Mouse (Mus musculus) forebrain, embryonic 11.5 days (tissue): Measurements from ENCODE around the gene Kdm4a. TPM values are rescaled to one million over a fixed set of nuclear protein-coding genes. Genes with fewer than 3 reads are reported as not detected.

Experiments used
- ATAC-seq: fragments of 200-750 bp; cut with Nextera tagmentation; replicated peaks from 2 replicates; pipeline ENCODE4 v1.8.0; 2017; ENCODE audit warnings: moderate TSS enrichment; ENCODE audit not compliant: low FRiP score
- DNase-seq: peaks from one replicate; pipeline ENCODE4 v3.0.0-alpha.2; 2017; ENCODE audit warnings: low spot score
- H3K27ac ChIP-seq: fragments of 300-500 bp; sonication (generic); 2 replicates; pipeline ENCODE4 v1.5.1; 2014; ENCODE audit warnings: low read depth, low read length
- H3K27me3 ChIP-seq: fragments of 300-500 bp; sonication (generic); 2 replicates; pipeline ENCODE4 v1.6.1; 2014; ENCODE audit warnings: mild to moderate bottlenecking, low read length, mixed read lengths; ENCODE audit not compliant: control insufficient read depth, insufficient read depth
- H3K36me3 ChIP-seq: fragments of 300-500 bp; sonication (generic); 2 replicates; pipeline ENCODE4 v1.6.1; 2014; ENCODE audit warnings: mild to moderate bottlenecking, low read length, moderate library complexity, mixed read lengths; ENCODE audit not compliant: control insufficient read depth, insufficient read depth
- H3K4me1 ChIP-seq: fragments of 300-500 bp; sonication (generic); replicated peaks from 2 replicates; pipeline ENCODE4 v1.6.1; 2014; ENCODE audit warnings: low read length, mixed read lengths; ENCODE audit not compliant: control insufficient read depth, insufficient read depth
- H3K4me2 ChIP-seq: fragments of 300-500 bp; sonication (generic); 2 replicates; pipeline ENCODE4 v1.6.1; 2014; ENCODE audit warnings: low read depth, mild to moderate bottlenecking, low read length, moderate library complexity, mixed read lengths; ENCODE audit not compliant: severe bottlenecking
- H3K4me3 ChIP-seq: fragments of 300-500 bp; sonication (generic); 2 replicates; pipeline ENCODE4 v1.5.1; 2014; ENCODE audit warnings: low read depth, low read length
- H3K9ac ChIP-seq: fragments of 300-500 bp; sonication (generic); 2 replicates; pipeline ENCODE4 v1.6.1; 2014; ENCODE audit warnings: low read length
- H3K9me3 ChIP-seq: fragments of 300-500 bp; sonication (generic); 2 replicates; pipeline ENCODE4 v1.6.1; 2016; ENCODE audit warnings: low read length, mixed read lengths; ENCODE audit not compliant: control insufficient read depth
- WGBS: fragments of 180-500 bp; shearing (Covaris S2); extraction: QIAGEN DNeasy Blood & Tissue Kit; methylation state at CpG from one replicate; pipeline ENCODE4 v1.1.7; 2014; 5-methylcytosine and 5-hydroxymethylcytosine counted together
- polyA plus RNA-seq: library from polyadenylated mRNA; unstranded; fragments of >200 nt; fragmentation: Nextera tagmentation; extraction: Ambion mirVana; gene quantifications from 2 replicates; pipeline ENCODE4 v1.2.1, GENCODE M21; 2014

Kdm4a gene
- polyA plus RNA-seq, 1 experiment from 2014 or later = 67.9 TPM

DNA sequence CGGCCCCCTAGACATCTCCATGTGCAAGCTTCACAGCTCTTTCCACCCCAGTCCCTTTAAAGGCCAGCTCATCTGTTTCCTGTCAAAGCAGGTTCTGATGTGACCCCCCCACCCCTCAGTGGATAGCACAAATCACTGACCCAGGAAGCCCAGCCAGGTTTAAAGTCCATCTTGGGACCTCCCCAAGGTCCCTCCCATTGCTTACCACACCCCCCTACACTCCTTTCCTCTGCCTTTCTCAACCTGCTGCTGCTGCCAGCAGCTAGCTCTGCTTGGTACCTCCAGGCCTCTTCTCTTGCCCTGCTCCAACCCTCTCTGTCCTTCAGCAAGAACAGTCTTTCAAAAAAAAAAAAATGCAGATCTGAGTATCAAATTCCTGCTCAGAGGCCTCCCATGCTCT lies 35.0 kb upstream of the Kdm4a start:
- Histone ChIP-seq H3K4me2 (no peak overlapping the region), H3K4me3 (no peak overlapping the region), H3K27ac (no peak overlapping the region), H3K9ac (no peak overlapping the region), H3K27me3 (no peaks in the 10 kb centered on the region), H3K9me3 (no peaks in the 10 kb centered on the region), H3K4me1 (no peaks in the 10 kb centered on the region), H3K36me3 (peaks cover 31% of the 10 kb centered on the region)
- WGBS = 100% methylated on average over 1 of the region's 1 CpGs
- DNase-seq = no peak
- no peak for ATAC-seq

DNA sequence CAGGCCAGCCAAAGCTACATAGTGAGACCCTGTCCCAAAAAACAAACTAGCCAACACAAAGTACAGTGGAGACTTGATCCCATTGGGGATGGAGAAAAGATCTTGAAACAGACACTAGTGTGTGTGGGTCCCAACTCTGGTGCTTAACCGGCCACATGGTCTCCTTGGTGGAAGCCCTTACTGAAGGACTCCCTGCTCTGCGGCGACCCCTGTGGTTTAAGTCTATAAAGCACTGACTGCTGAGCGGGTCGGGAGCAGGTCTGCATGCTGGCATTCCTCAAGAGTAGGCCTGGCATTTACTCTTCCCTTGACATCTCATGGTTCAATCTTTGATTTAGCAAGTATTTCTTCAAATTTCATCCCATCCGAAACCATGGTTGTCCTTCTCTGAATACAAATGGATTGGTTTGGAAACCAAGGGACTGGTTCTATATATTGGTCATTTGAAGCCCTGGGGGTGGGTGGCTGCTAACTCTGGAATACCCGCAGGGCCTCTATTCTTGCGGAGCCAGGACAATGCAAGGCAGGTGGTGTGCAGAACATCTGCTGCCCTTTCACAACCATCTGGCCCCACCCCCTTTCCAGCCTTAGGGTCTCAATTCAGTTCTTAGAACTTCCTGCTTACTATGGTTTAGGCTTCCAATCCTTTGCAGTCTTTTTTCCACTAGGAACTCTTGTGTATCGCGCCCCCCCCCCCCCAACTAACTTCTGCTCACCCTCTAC lies 27.2 kb upstream of the Kdm4a start:
- no peak overlapping the region for H3K4me2 ChIP-seq
- no peaks in the 10 kb centered on the region for H3K27me3 ChIP-seq
- WGBS = 59% methylated on average over 10 of the region's 10 CpGs
- H3K4me3 ChIP-seq = no peak overlapping the region
- no peak overlapping the region for H3K9ac ChIP-seq
- no peaks in the 10 kb centered on the region for H3K4me1 ChIP-seq
- H3K9me3 ChIP-seq = no peaks in the 10 kb centered on the region
- DNase-seq (peak; percentile 66), ATAC-seq (no peak)
- H3K27ac ChIP-seq = no peak overlapping the region; the same call in 1 of the 2 replicates
- peaks cover 12% of the 10 kb centered on the region for H3K36me3 ChIP-seq

DNA sequence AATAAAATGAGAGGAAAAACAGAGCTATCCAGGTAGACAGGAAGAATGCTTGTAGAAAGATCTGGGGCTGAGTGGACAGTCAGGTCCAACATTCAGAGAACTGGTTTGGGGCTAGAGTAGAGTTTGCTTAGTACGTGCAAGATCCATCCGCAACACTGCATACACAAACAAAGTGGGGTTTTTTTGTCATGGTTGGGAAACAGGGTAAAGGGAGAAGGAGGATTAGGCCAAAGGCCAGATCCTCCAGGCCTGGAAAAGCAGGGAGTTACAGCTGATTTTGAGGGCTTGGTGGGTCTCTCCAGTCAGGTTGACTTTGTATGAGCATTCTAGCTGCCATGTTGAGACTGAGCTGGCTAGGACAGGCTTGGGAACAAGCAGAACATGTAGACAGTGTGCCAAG lies 26.1 kb upstream of the Kdm4a start:
- H3K9me3 ChIP-seq = no peaks in the 10 kb centered on the region
- no peak overlapping the region for H3K4me2 ChIP-seq
- no peak overlapping the region for H3K4me3 ChIP-seq
- H3K27me3 ChIP-seq = no peaks in the 10 kb centered on the region
- H3K9ac ChIP-seq = no peak overlapping the region
- peaks cover 2% of the 10 kb centered on the region; the same call in 1 of the 2 replicates for H3K36me3 ChIP-seq
- ATAC-seq = no peak
- no peaks in the 10 kb centered on the region for H3K4me1 ChIP-seq
- H3K27ac ChIP-seq = no peak overlapping the region
- 95% methylated on average over 2 of the region's 2 CpGs for WGBS
- no peak for DNase-seq

DNA sequence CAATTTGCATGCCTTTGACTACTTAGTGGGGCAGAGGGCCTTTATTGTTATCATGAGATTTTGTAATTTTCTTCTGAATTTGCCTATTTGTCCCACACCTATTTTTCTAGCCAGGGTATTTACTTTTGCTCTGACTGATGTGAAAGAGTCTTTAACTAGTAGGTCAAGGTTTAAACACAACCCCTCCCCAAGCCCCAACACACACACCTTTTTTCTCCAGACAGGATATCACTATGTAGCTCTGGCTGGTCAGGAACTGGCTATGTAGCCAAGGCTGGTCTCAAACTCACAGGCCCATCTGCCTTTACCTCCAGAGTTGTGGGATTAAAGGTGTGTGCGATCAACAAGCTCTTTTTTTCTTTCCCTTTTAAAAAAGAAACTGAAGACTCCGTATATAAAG lies 19.2 kb upstream of the Kdm4a start:
- Histone ChIP-seq H3K4me1 (no peaks in the 10 kb centered on the region), H3K27ac (no peak overlapping the region), H3K9me3 (no peaks in the 10 kb centered on the region), H3K36me3 (no peaks in the 10 kb centered on the region), H3K9ac (no peak overlapping the region), H3K4me2 (no peak overlapping the region), H3K4me3 (no peak overlapping the region), H3K27me3 (no peaks in the 10 kb centered on the region)
- ATAC-seq (no peak), DNase-seq (no peak)
- 88% methylated on average over 2 of the region's 2 CpGs for WGBS

DNA sequence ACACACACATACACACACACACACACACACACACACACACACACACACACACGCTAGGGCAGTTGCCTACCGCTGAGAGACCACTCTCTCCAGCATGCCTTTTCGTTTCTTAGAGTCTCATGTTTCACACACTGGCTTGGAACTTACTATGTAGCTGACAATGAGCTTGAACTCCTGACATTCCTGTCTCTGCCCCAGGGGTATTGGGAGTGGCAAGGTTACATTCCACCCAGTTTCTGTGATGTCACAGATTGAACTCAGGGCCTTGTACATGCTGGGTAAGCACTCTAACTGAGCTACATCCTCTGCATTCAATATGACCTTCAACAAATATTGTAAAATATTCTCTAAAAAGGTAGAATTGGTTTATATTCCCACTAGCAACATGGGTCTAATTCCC lies 18.8 kb upstream of the Kdm4a start:
- Histone ChIP-seq H3K4me1 (no peaks in the 10 kb centered on the region), H3K27ac (no peak overlapping the region), H3K4me3 (no peak overlapping the region), H3K9me3 (no peaks in the 10 kb centered on the region), H3K9ac (no peak overlapping the region), H3K36me3 (no peaks in the 10 kb centered on the region), H3K4me2 (no peak overlapping the region), H3K27me3 (no peaks in the 10 kb centered on the region)
- WGBS = 81% methylated on average over 3 of the region's 3 CpGs
- ATAC-seq (no peak), DNase-seq (no peak)

DNA sequence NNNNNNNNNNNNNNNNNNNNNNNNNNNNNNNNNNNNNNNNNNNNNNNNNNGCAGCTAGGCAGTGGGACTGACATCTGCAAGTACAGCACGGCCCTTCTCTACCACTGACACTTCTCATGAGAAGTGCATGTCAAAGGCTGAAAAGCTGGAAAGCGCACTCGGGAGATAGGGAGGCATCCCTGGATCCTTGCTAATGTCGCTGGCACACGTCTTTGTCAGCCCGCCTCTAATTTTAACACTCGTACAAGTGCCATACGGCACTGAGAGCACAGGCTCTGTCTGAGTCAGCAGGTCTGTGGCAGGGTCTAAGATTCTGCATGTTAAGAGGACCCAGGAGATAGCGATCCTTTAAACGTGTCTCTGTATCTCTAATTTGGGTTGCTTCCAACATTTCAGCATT lies 16.3 kb upstream of the Kdm4a start:
- Histone ChIP-seq H3K4me1 (no peaks in the 10 kb centered on the region), H3K27ac (no peak overlapping the region), H3K27me3 (no peaks in the 10 kb centered on the region), H3K4me3 (no peak overlapping the region), H3K4me2 (no peak overlapping the region), H3K9me3 (no peaks in the 10 kb centered on the region), H3K9ac (no peak overlapping the region), H3K36me3 (no peaks in the 10 kb centered on the region)
- DNase-seq (no peak), ATAC-seq (no peak)
- WGBS = 90% methylated on average over 10 of the region's 10 CpGs

DNA sequence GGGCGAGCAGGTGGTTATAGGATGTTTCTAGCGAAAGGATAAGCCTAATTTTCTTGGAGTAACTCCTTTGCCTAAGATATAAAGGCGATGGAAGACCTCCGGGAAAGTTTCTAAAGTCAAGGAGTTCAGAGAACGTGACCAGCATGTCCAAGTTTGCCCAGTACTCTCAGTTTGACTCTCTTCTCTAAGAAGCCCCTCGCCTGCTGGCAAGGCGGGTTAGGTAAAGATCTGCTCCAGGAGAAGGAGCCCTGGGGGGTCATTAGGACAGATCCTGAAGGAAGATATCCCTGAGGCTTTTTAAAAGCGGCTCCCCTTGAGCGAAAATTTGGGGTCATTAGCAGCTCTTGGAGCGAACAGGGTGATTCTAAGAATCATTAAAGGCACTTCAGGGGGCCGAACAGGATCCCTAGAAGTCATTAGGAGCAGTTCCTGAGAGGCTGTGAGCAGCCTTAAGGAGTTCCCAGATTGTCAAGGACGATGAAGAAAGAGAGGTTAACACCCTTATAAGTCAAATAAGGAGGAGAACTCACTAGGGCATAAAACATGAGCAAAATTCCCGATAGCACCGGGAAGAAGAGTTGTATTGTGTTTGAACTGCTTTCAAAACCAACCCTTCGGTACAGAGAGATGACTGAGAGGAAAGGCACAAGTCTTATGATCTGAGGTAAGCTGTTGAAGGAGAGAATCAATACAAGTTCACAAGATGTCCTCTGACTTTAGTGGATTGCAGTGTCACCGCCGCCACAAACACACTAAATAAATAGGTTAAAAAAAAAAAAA lies 648 bp upstream of the Kdm4a start:
- Histone ChIP-seq H3K9ac (peak overlapping the region; percentile 35), H3K9me3 (no peaks in the 10 kb centered on the region), H3K27me3 (no peaks in the 10 kb centered on the region), H3K4me1 (no peaks in the 10 kb centered on the region; the same call in 1 of the 2 replicates), H3K4me3 (peak overlapping the region; percentile 58), H3K27ac (peak overlapping the region; percentile 96), H3K4me2 (peak overlapping the region; percentile 43), H3K36me3 (peaks cover 5% of the 10 kb centered on the region)
- 13% methylated on average over 17 of the region's 17 CpGs for WGBS
- DNase-seq (peak; percentile 59), ATAC-seq (peak; percentile 1; the same call in 1 of the 2 replicates)

DNA sequence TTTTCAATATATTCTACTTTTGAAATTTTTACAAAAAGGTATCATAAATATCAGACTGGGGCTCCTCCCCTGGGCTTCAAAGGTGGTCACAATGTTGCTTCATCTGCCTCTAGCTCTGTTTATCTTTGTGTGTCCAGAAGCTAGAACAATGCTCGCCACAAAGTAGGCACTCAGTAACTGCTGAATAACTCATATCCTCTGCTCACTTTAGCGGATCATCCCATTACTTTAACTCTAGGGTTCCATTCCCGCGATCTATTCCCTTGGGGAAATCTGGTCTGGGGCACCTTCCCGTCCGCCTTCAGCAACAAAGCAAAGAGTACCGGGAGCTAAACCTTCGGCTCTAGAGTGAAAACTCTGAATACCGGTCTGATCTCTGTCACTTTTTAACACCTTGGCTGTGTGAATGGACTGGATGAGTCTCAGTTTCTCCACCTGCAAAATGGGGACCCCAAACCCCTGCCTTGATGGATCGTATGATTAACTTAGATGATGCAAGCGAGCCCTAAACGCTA lies 834 bp downstream of the Kdm4a start:
- no peak for ATAC-seq
- H3K9me3 ChIP-seq = no peaks in the 10 kb centered on the region
- peak overlapping the region; percentile 96; the same call in 1 of the 2 replicates for H3K27ac ChIP-seq
- peak overlapping the region; percentile 49 for H3K4me2 ChIP-seq
- H3K27me3 ChIP-seq = no peaks in the 10 kb centered on the region
- peak overlapping the region; percentile 58 for H3K4me3 ChIP-seq
- no peaks in the 10 kb centered on the region; the same call in 1 of the 2 replicates for H3K4me1 ChIP-seq
- 3% methylated on average over 12 of the region's 12 CpGs for WGBS
- no peak for DNase-seq
- H3K36me3 ChIP-seq = peaks cover 9% of the 10 kb centered on the region
- H3K9ac ChIP-seq = peak overlapping the region; percentile 71
